Mouse (Mus musculus) limb, embryonic 11.5 days (tissue): ENCODE data around the gene Cux2. TPM values are rescaled to one million over a fixed set of nuclear protein-coding genes. Genes with fewer than 3 reads are reported as not detected.

Experiments used
- ATAC-seq: fragments of 200-750 bp; cut with Nextera tagmentation; 2 replicates; pipeline ENCODE4 v1.8.0; 2017; ENCODE audit warnings: low read depth; ENCODE audit not compliant: insufficient number of reproducible peaks, low FRiP score, low TSS enrichment
- DNase-seq: peaks from one replicate; pipeline ENCODE4 v3.0.0-alpha.2; 2015; ENCODE audit warnings: low spot score
- H3K27ac ChIP-seq: fragments of 300-500 bp; sonication (generic); replicated peaks from 2 replicates; pipeline ENCODE4 v1.5.1; 2014; ENCODE audit warnings: low read depth, mild to moderate bottlenecking, low read length
- H3K27me3 ChIP-seq: fragments of 300-500 bp; sonication (generic); 2 replicates; pipeline ENCODE4 v1.6.1; 2014; ENCODE audit warnings: mild to moderate bottlenecking, low read length, mixed read lengths; ENCODE audit not compliant: control insufficient read depth, insufficient read depth
- H3K36me3 ChIP-seq: fragments of 300-500 bp; sonication (generic); 2 replicates; pipeline ENCODE4 v1.6.1; 2014; ENCODE audit warnings: mild to moderate bottlenecking, low read length, moderate library complexity, mixed read lengths; ENCODE audit not compliant: control insufficient read depth, insufficient read depth
- H3K4me1 ChIP-seq: fragments of 300-500 bp; sonication (generic); 2 replicates; pipeline ENCODE4 v1.6.1; 2014; ENCODE audit warnings: low read length, mixed read lengths; ENCODE audit not compliant: control insufficient read depth, insufficient read depth
- H3K4me2 ChIP-seq: fragments of 300-500 bp; sonication (generic); 2 replicates; pipeline ENCODE4 v1.6.1; 2014; ENCODE audit warnings: low read depth, mild to moderate bottlenecking, moderate library complexity; ENCODE audit not compliant: severe bottlenecking
- H3K4me3 ChIP-seq: fragments of 300-500 bp; sonication (generic); 2 replicates; pipeline ENCODE4 v1.5.1; 2014; ENCODE audit warnings: low read depth, low read length
- H3K9ac ChIP-seq: fragments of 300-500 bp; sonication (generic); 2 replicates; pipeline ENCODE4 v1.6.1; 2014; ENCODE audit warnings: mild to moderate bottlenecking, low read length
- H3K9me3 ChIP-seq: fragments of 300-500 bp; sonication (generic); 2 replicates; pipeline ENCODE4 v1.6.1; 2016; ENCODE audit warnings: low read length; ENCODE audit not compliant: control insufficient read depth
- WGBS: fragments of 180-500 bp; shearing (Covaris S2); extraction: QIAGEN DNeasy Blood & Tissue Kit; methylation state at CpG from one replicate; pipeline ENCODE4 v1.1.7; 2014; 5-methylcytosine and 5-hydroxymethylcytosine counted together
- polyA plus RNA-seq: library from polyadenylated mRNA; unstranded; fragments of >200 nt; fragmentation: Nextera tagmentation; extraction: Ambion mirVana; gene quantifications from 2 replicates; pipeline ENCODE4 v1.2.1, GENCODE M21; 2014

Cux2 gene
- polyA plus RNA-seq, 1 experiment from 2014 or later: 3.7 TPM

DNA sequence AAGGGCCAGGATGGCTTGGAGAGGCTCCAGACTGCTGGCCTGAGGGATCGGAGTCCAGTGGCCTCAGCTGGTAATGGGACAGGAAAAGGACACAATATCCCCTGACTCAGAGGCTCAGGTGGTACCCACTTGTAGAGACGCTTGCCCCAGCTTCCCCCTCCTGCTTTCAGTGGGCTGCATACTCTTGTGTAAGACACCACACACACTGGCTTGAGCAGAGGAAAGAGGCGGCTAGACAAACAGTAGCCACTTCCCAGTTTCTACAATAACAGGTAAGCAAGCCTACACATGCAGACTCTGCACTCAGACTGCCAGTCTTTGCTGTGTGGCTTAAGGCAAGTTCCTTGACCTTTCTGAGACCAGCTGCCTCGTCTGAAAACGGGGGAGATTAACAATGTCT is 14.6 kb downstream of the Cux2 start:
- Histone ChIP-seq H3K9me3 (no peaks in the 10 kb centered on the region), H3K27ac (no peak overlapping the region), H3K4me3 (no peak overlapping the region), H3K9ac (no peak overlapping the region), H3K36me3 (0 out of 2 replicates have a peak, but pooled peaks cover 3% of the 10 kb centered on the region), H3K27me3 (no peaks in the 10 kb centered on the region), H3K4me2 (no peak overlapping the region), H3K4me1 (peaks cover 9% of the 10 kb centered on the region; the same call in 1 of the 2 replicates)
- no peak for ATAC-seq
- no peak for DNase-seq
- WGBS: 81% methylated on average over 5 of the region's 5 CpGs

DNA sequence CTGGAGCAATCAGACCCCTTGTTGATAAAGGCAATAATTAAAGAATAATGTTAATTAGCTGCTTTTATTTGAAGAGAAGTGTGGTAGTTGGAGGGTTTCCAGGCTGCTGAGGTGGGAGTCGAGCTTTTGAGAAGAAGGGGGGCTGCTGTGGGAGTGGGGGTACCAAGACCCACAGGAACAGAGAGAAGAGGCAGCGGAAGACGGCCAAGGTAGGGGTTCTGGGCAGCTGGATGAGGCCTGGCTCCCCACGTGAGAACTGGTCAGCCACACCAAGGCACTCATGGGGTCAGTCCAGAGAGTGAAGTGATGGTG is 16.8 kb downstream of the Cux2 start:
- ATAC-seq: no peak
- Histone ChIP-seq H3K4me3 (no peak overlapping the region), H3K36me3 (0 out of 2 replicates have a peak, but pooled peaks cover 3% of the 10 kb centered on the region), H3K27ac (no peak overlapping the region), H3K9ac (no peak overlapping the region), H3K4me1 (0 out of 2 replicates have a peak, but pooled peaks cover 9% of the 10 kb centered on the region), H3K9me3 (no peaks in the 10 kb centered on the region), H3K27me3 (no peaks in the 10 kb centered on the region), H3K4me2 (no peak overlapping the region)
- WGBS: 38% methylated on average over 4 of the region's 4 CpGs
- no peak for DNase-seq

DNA sequence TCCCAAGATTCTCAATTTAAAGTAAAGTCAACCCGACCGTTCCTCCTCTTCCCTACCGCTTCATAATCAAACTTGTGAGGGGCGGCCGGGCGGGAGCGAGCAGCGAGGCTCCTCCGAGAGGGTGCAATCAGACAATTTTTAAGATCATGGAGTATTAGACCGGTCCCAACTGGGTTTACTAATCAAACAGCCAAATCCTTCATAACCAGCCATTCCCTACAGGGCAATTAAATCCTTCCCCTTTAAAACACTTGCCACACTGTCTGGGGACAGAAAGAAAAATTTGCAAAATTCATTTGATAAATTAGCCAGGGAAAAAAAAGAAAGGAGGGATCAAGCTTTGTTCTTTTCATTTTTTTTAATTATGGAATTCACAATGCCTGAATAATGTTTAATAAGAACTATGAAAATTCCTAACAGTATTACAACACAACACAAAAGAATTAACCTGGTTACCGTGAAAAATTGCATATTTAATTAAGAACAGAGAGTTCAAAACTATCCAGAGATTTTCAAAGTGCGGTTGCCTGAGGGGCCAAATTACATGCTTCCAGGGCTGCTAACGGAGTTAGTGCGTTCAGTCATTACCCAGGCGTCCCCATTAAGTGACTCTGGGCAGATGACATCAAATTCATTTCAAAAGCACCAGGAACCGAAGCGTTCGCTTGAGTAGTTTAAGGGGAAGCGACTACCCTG is 17.3 kb downstream of the Cux2 start:
- WGBS: 39% methylated on average over 19 of the region's 19 CpGs
- Histone ChIP-seq H3K27ac (no peak overlapping the region), H3K4me2 (no peak overlapping the region), H3K9ac (no peak overlapping the region), H3K9me3 (no peaks in the 10 kb centered on the region), H3K27me3 (no peaks in the 10 kb centered on the region), H3K4me3 (no peak overlapping the region), H3K36me3 (0 out of 2 replicates have a peak, but pooled peaks cover 3% of the 10 kb centered on the region), H3K4me1 (0 out of 2 replicates have a peak, but pooled peaks cover 9% of the 10 kb centered on the region)
- ATAC-seq (no peak), DNase-seq (no peak)

DNA sequence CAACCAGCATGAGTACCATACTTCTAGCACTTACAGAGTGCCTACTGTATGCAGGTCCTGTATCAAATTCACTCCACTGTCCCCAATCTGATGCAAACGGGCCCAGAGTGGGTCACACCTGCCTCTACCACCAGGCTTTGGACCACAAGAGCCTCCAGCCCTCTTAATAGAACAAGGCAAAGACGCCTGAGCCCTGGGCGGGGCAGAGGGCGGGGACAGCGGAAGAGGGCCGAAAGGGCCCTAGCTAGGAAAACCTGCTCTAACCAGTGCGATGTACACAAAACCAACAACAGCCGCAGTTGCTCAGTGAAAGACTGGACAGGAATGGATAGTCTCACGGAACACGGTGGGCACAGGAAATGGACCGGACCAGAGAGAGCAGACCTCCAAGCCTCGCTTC is 18.8 kb downstream of the Cux2 start:
- 66% methylated on average over 12 of the region's 12 CpGs for WGBS
- H3K27ac ChIP-seq: no peak overlapping the region
- H3K27me3 ChIP-seq: no peaks in the 10 kb centered on the region

DNA sequence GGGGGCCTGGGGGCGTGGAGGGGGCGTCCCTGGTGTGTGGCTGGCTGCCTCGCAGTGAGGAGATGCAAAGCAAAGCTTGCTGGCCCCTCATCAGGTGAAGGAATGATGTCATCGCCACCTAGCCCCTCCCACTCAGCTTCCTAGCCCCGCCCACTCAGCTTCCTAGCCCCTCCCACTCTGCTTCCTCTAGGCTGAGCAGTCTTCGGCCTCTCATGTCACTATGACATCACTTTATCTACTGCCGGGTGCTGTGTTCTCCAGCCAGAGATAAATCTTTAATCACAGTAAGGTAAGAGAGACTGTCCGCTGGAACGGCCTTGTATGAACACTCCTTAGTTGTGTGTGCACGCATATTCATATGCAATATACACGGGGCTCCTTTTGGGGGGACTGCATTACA is 19.3 kb downstream of the Cux2 start:
- Histone ChIP-seq H3K4me2 (no peak overlapping the region), H3K27ac (no peak overlapping the region), H3K9me3 (no peaks in the 10 kb centered on the region), H3K4me3 (no peak overlapping the region), H3K4me1 (0 out of 2 replicates have a peak, but pooled peaks cover 9% of the 10 kb centered on the region), H3K36me3 (no peaks in the 10 kb centered on the region), H3K27me3 (no peaks in the 10 kb centered on the region), H3K9ac (no peak overlapping the region)
- DNase-seq: no peak
- WGBS: 61% methylated on average over 11 of the region's 11 CpGs
- no peak for ATAC-seq

More for the DNA sequence above, 18.8 kb downstream of the Cux2 start:
- DNase-seq: no peak
- no peak overlapping the region for H3K9ac ChIP-seq
- H3K4me3 ChIP-seq: no peak overlapping the region
- 0 out of 2 replicates have a peak, but pooled peaks cover 9% of the 10 kb centered on the region for H3K4me1 ChIP-seq
- no peaks in the 10 kb centered on the region for H3K9me3 ChIP-seq
- no peak for ATAC-seq
- no peaks in the 10 kb centered on the region for H3K36me3 ChIP-seq
- no peak overlapping the region for H3K4me2 ChIP-seq

DNA sequence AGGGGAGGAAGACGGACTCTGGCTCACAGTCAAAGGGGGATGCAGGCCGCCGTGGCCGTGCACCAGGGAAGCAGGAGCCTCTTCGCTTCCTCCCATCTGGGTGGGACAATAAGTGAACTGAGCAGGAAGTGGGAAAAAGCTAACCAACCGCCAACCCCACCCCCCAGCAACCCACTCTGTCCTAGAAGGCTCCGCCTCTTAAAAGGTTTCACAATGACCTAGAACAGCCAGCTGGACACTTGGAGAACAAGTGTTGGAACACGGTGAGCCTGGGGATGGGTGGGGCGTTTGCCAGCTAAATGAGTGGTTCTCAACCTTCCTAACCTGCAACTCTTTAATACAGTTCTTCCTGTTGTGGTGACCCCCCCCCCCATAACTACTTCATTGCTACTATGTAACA is 23.1 kb downstream of the Cux2 start:
- Histone ChIP-seq H3K9ac (no peak overlapping the region), H3K27me3 (no peaks in the 10 kb centered on the region), H3K4me1 (no peaks in the 10 kb centered on the region), H3K27ac (no peak overlapping the region), H3K4me3 (no peak overlapping the region), H3K36me3 (no peaks in the 10 kb centered on the region), H3K4me2 (no peak overlapping the region), H3K9me3 (peaks cover 3% of the 10 kb centered on the region; the same call in 1 of the 2 replicates)
- ATAC-seq (no peak), DNase-seq (no peak)
- 86% methylated on average over 9 of the region's 9 CpGs for whole genome bisulfite sequencing

DNA sequence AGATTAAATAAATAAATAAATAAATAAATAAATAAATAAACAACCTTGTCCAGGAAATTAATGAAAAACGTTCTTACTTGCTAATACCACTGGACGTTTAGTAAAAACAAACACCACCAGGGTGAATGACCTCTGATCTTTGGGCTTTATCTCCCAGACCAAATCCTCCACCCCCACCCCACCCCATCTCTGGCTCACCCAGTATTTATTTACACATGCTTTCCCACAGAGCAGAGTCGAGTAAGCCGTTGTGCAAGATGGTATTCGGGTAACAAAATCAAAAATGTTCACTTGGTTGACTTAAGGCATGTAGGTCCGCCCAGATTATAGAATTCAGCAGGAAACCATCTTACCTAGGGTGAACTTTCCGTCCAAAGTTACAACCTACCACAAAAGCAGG is 23.6 kb downstream of the Cux2 start:
- Histone ChIP-seq H3K4me3 (no peak overlapping the region), H3K4me1 (no peaks in the 10 kb centered on the region), H3K27ac (no peak overlapping the region), H3K9ac (no peak overlapping the region), H3K27me3 (no peaks in the 10 kb centered on the region), H3K4me2 (no peak overlapping the region), H3K36me3 (no peaks in the 10 kb centered on the region), H3K9me3 (peaks cover 3% of the 10 kb centered on the region; the same call in 1 of the 2 replicates)
- no peak for DNase-seq
- ATAC-seq: no peak
- WGBS: 75% methylated on average over 7 of the region's 7 CpGs

DNA sequence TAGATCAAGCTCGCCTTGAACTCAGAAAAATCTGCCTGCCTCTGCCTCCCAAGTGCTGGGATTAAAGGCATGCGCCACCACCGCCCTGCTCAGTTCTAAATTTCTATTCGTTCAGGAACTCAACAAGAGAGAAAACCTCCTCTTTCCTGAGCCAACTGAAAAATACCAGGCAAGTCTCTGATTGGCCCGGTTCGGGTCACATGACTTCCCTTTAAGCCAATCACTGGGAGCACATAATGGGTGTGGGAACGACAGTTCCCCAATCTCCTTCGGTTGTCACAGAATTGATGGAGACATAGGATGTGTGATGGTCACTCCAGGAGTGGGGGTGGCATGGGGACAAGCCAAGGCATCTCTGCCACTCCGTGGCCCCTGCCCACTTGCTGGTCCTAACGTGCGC is 24.8 kb downstream of the Cux2 start:
- no peak overlapping the region for H3K4me3 ChIP-seq
- 88% methylated on average over 11 of the region's 11 CpGs for WGBS
- H3K27me3 ChIP-seq: no peaks in the 10 kb centered on the region

DNA sequence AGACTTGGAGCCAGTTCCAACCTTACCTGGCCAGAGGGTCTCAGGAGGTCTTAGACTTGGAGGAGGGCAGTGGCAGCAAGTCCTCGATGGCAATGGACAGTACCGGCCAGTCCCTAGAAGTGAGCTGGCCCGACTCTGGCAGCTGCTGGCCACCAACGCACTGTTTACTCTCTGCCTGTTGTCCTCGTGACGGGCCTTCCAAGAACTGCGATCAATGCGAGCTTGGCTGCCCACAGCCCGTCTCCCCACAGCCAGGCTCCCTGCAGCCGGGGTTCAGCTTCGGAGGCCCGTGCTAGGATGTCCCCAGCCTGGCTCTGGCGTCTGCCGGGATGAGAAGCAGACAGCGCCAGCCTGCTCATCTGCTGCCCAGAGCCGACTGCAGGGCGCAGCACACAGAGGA is 30.6 kb downstream of the Cux2 start:
- Histone ChIP-seq H3K27me3 (no peaks in the 10 kb centered on the region), H3K4me2 (no peak overlapping the region), H3K27ac (no peak overlapping the region), H3K9me3 (peaks cover 3% of the 10 kb centered on the region; the same call in 1 of the 2 replicates), H3K4me3 (no peak overlapping the region), H3K9ac (no peak overlapping the region; the same call in 1 of the 2 replicates), H3K4me1 (no peaks in the 10 kb centered on the region), H3K36me3 (no peaks in the 10 kb centered on the region)
- ATAC-seq (no peak), DNase-seq (no peak)
- WGBS: 86% methylated on average over 17 of the region's 17 CpGs

More for the DNA sequence above, 24.8 kb downstream of the Cux2 start:
- ATAC-seq (no peak), DNase-seq (no peak)
- Histone ChIP-seq H3K4me2 (no peak overlapping the region), H3K27ac (no peak overlapping the region), H3K36me3 (no peaks in the 10 kb centered on the region), H3K4me1 (no peaks in the 10 kb centered on the region), H3K9ac (no peak overlapping the region), H3K9me3 (peaks cover 3% of the 10 kb centered on the region; the same call in 1 of the 2 replicates)
